Mouse (Mus musculus) cerebellum, postnatal 36 days (tissue): ENCODE measurements around the gene Unc13d.
A peak's percentile ranks its signal among the peaks of the same experiment; 100 is the strongest.
"Not testable (repeated sequence)": the region's sequence is repeated elsewhere in the genome, so short reads cannot be mapped to it uniquely, and the experiment has no call there.

Experiments used
- DNase-seq, 2 experiments: peaks; one replicate each; pipeline ENCODE4 v3.0.0; 2021 to 2022; ENCODE audit warnings: mixed read lengths in 2 of 2

The Unc13d gene

DNA sequence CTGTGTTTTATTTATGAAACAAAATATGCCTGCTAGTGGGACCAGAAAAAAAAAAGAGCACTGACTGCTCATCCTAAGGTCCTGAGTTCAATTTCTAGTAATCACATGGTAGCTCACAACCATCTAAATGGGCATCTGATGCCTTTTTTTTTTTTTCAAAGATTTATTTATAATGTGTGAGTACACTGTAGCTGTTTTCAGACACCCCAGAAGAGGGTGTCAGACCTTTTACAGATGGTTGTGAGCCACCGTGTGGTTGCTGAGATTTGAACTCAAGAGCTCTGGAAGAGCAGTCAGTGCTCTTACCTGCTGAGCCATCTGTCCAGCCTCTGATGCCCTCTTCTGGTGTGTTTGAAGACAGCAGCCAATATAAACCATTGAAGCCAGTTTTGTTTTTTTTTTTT is 57.2 kb downstream of the Unc13d start:
- DNase-seq: no peak

DNA sequence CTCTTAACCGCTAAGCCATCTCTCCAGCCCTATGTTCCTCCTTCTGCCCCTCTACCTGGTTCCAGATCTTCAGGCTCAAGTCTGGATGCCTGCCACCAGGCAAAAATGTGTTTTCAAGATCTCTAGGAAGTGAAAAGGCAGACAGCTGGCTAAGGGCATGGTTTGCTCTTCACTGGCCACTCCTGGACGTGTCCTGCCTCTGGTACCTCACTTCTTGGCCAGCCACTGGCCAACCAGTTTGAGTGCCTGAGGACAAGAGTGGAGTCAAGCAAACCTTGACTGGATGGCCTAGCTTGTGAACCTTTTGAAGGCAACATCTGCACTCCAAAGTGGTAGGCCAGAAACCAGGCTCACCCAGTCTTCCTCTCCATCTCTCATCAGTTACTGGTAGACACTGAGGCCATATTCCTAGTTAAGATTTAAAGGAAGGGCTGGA is 57.8 kb downstream of the Unc13d start:
- DNase-seq: no peak

DNA sequence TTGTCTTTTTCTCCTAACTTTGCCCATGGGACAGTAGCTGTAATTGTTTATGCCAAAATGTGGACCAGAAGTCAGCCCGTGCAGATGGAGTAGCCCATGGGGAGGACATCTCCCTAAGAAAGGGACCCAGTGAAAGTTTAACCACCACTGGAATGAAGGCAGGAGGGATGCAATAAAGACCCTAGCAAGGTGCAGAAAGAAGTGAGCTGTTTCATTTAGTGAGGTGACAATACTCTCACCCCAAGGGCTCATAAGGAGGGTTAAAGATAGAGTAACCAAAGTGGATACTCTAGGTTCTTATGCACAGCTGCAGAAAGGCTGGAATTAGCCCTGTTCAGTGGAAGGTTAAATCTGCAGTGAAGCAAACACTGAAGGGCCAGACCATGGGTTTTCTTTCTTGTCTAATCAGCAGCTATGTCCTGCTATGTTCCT is 58.4 kb downstream of the Unc13d start:
- no peak for DNase-seq

DNA sequence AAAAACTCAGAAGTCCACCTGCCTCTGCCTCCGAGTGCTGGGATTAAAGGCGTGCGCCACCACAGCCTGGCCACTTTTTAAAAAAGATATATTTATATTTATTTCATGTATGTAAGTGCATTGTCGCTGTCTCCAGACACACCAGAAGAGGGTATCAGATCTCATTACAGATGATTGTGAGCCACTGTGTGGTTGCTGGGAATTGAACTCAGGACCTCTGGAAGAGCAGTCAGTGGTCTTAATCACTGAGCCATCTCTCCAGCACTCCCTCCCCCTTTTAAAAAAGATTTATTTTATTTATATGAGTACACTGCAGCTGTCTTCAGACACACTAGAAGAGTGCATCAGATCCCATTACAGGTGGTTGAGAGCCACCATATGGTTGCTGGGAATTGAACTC is 58.9 kb downstream of the Unc13d start:
- not testable (repeated sequence) for DNase-seq

DNA sequence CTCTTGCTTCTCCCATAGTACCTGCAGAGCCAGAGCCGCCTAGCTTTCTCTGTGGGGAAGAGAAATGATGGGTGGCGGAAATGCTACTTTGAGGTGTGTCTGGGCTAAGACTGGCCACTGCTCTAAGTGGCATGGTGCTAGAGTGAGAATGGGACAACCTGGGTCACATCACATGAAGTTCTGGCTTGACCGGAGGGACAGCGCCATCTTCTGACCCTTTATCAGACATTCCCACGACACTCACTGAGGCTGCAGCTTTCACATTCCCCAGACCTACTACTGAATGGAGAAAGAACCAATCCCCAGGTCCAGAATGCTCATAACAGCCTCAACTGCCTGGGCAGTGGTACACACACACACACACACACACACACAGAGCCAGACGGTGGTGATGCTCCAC is 59.7 kb downstream of the Unc13d start:
- peak; percentile 64 to 73 for DNase-seq

DNA sequence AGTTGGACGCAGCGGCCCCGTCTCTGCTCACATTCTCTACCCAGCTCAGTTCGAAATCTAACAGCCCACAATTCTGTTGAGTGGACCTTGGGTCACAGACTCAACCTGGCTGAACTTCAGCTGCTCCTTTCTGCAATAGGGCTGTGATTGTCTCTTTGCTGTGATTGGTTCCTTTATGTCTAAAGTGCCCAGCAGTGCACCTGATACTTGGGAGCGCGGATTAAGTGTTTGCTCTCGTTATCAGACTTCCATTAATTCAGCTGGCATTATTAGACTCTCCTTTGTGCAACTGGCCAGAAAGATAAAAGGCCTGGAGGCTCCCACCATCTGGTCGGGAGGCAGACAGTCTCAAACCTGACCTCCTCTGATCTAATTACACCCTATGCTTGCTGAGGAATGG is 62.9 kb downstream of the Unc13d start:
- DNase-seq: no peak

DNA sequence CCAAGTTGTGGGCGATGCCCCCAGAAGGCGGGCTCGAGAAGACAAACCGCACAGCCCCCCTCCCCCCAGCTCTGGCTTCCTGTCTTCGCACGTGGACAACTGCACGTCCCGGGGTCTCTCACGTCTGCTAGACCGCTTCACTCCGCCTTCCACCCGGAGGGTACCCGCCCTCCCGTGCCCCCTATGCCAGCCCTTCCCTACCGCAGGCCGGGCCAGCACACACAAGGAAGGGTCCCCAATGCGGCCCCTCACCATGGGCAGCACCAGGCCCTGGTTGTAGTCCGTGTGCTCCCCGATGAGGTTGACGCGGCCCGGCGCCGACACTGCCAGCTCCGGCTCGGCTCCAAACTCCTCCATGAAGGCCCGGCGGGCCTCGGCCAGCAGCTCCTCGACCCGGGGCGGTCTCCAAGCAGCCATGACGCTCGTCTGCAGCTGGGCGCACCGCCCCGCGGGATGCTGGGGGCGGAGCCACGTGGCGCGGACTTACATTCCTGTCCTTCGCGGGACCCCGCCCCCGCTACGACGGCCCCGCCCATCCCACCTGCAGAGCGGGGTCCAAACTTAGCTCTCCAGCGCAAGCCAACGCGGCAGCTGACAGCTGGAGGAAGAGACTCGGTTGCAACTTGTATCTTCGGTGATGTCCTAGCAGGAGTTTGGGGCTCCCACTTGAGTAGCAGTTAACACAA is 65.4 kb downstream of the Unc13d start, which contains the start of gene Galk1:
Galk1 (minus strand) TSS at position 458 of the 686 bp plus-strand sequence.
- DNase-seq: peak; percentile 52 to 70
